Mouse (Mus musculus) thymus, postnatal 25 days (tissue): Measurements from ENCODE around the gene Miox.
A peak's percentile ranks its signal among the peaks of the same experiment; 100 is the strongest.

ENCODE experiments used
- DNase-seq: peaks from one replicate; pipeline ENCODE4 v3.0.0; 2022

Miox gene

GRCm38 (mm10) chr15:89316146-89316545, 18.1 kb upstream of the Miox start:
- peak; percentile 61 for DNase-seq

DNA sequence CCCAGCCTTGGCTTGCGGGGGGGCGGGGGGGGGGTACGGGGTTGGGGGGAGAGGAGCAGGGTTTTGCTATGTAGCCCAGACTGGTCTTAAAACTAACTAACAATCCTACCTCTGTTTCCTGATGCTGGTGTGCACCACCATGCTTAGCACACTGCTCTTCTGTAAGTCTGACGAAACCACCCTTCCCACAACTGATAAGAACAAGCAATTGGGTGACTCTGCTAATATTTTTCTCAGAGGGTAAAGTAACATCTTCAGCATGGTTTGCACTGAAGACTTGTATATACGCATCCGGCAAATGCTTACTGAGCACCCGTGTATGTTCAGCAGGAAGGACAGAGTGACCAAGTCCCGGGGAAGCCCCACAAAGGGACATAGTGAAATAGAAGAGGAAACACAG, 12.9 kb upstream of the Miox start:
- no peak for DNase-seq

GRCm38 (mm10) chr15:89322670-89323522, 11.3 kb upstream of the Miox start, which contains the start of gene Adm2:
Gene Adm2 (plus strand): TSS chr15:89322720.
- DNase-seq, result no peak

DNA sequence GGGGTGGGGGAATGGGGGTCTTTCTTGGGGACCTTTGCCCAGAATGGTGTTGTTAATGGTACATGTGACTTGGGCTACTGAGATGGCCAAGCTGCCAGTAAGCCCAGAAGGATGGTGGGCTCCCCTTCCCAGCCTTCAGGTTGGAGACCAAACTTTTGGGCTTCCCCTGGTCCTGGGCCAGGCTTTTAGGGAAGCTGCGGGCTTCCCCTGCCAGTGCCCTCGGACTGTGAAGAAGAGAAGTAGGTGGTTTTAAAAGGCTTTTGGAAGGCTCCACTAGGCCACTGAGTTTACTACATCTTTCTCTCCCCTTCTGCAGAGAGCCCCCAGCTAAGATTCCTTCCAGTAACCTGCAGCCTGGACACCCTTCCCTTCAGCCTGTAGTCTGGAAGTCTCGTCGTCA, 10.5 kb upstream of the Miox start:
- no peak for DNase-seq

DNA sequence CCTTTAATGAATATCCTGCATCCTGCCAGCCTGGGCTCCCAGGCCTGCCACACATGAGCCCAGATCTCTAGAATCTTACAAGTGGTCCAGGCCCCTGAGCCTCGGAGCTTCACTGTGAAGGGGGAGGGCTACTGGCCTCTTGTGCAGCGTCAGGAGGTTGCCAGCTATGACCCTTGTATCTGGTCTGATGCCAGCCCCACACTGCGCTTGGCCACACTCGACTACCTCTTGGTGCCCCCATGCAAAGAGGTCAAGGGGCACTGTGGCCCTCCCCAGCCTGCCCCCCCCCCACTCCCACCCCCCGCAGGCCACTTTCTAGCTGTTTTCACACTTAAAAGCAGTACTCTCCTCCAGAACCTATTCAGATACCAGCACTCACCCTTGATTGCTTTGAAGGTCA, 7.8 kb upstream of the Miox start:
- DNase-seq, result no peak

DNA sequence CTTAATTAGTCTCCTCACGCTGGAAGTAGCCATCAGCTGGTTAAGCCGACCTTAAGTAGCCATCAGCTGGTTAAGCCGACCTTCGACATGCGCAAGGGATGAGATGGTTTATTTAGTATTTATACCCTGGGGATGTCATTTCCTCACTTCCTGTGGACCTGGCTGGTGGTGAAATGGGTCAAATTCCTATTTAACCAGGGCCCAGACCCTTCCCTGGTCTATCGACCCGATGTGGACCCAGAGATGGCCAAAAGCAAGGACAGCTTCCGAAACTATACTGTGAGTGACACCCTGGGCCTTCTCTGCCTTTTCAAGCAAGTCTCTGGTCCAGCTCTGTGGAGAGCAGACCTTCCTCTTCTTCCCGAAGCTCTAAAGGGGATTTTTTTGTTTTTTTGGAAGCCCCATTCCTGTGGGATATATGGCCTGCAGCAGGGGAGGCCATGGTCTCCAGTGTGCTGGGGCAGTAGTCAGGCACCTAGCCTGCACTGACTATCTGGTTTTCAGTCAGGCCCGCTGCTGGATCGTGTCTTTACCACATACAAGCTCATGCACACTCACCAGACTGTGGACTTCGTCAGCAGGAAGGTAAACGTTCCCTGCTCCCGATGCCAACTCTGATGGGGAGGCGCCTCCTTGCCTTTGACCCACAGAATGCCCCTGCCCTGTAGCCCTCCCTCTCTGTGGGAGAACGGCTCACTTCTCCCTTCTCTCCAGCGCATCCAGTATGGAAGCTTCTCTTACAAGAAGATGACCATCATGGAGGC, 758 bp downstream of the Miox start:
- DNase-seq, result no peak

- DNase-seq, result no peak
Measured at GRCm38 (mm10) chr15:89336422-89336821, 2.2 kb downstream of the Miox start.

DNA sequence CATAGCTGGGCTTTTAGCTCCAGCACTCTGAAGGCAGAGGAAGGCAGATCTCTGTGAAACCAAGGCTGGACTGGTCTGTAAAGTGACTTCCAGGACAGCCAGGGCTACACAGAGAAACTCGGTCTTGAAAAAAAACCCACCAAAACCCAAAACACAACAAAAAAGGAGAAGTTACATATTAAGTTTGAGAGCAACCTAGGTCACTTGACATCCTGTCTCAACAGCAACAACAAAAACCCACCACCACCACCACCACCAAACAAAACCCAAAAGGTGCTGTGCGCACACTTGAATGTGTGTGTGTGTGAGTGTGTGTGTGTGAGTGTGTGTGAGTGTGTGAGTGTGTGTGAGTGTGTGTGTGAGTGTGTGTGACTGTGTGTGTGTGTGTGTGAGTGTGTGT, 5.5 kb downstream of the Miox start:
- no peak for DNase-seq

DNA sequence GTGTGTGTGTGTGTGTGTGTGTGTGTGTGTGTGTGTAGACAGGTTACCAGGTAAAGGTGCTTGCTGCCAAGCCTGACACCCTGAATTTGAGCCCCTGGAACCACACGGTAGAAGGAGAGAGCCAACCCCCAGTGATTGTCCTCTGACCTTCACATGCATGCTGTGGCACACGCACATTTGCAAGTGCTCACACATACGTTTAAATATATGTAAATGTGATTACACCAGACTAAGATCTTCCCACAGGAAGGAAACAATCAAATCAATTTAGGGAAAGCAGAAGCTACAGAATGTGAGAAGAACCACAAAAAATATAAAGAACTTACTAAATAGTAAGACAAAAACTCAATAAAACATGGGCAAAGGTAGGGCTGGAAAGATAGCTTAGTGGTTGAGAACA, 5.9 kb downstream of the Miox start:
- DNase-seq, result no peak

- DNase-seq, result no peak
Measured at GRCm38 (mm10) chr15:89341678-89342077, 7.5 kb downstream of the Miox start.

DNA sequence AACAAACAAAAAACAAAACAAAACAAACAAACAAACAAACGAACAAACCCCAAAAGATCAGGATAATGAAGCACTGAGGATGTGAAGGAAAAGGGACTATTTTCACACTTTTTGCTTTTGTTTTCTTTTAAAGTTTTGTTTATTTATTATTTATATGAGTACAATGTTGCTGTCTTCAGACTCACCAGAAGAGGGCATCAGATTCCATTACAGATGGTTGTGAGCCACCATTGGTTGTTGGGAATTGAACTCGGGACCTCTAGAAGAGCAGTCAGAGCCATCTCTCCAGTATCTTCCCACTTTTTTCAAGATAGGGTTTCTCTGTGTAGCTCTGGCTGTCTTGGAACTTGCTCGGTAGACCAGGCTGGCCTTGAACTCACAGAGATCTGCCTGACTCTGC, 9.1 kb downstream of the Miox start:
- DNase-seq, result no peak

GRCm38 (mm10) chr15:89350447-89350846, 16.2 kb downstream of the Miox start:
- no peak for DNase-seq

DNA sequence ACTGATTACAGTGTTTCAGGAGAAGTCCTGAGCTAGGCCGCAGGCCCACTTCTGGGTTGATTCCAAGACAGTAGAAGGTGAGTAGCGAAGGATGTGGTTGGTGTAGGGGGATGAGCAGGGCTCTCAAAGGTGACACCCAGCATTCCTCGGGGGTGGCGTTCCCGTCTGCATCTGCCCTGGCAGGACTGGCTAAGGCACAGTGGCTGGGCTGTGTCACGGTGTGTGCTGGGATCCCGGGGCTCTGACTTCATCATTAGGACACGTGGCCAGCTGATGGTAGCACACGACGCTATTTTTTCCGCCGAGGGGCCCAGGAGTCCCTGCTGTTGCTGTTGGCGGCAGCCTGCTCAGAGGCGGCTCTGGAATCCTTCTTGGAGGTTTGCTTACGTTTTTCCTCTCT, 17.1 kb downstream of the Miox start:
- no peak for DNase-seq

GRCm38 (mm10) chr15:89352054-89352453, 17.9 kb downstream of the Miox start:
- no peak for DNase-seq

DNA sequence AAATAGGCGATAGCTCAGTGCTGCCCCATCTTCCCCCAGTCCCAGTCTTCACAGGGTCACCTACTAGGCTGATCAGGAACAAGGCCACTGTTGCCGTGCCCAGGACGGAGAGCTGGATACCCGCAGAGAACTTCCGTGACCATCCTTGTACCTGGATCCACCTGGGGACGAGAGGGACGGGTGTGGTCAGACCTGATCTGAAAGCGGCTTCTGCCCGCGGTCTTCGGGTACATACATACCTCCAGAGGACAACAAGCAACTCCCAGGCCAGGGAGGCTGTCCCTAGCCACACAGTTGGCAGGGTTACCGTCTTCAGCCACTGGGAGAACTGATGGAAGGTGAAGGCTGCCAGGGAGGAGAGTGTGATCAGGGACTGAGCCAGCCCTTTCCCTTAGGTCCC, 18.6 kb downstream of the Miox start:
- no peak for DNase-seq

GRCm38 (mm10) chr15:89353837-89354236, 19.6 kb downstream of the Miox start:
- no peak for DNase-seq

DNA sequence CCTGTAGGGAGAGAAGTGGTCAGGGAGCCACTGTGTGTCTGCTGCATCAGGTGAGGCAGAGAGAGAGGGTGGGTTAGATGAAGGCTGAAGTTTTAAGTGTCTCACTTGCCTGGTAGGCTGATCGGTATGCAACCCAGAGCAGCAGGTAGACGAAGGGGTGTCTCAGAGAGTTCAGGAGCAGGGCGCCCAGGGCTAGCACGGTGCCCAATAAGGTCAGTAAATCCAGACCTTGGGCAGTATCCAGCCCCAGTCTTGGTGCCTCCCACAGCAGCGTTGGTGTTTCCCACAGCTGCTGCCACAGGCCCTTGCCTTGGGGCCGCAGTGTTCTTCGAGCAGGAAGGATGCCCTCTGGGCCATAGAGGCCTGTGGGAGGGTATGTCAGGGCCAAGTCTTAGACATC, 20.3 kb downstream of the Miox start:
- DNase-seq, result no peak

DNA sequence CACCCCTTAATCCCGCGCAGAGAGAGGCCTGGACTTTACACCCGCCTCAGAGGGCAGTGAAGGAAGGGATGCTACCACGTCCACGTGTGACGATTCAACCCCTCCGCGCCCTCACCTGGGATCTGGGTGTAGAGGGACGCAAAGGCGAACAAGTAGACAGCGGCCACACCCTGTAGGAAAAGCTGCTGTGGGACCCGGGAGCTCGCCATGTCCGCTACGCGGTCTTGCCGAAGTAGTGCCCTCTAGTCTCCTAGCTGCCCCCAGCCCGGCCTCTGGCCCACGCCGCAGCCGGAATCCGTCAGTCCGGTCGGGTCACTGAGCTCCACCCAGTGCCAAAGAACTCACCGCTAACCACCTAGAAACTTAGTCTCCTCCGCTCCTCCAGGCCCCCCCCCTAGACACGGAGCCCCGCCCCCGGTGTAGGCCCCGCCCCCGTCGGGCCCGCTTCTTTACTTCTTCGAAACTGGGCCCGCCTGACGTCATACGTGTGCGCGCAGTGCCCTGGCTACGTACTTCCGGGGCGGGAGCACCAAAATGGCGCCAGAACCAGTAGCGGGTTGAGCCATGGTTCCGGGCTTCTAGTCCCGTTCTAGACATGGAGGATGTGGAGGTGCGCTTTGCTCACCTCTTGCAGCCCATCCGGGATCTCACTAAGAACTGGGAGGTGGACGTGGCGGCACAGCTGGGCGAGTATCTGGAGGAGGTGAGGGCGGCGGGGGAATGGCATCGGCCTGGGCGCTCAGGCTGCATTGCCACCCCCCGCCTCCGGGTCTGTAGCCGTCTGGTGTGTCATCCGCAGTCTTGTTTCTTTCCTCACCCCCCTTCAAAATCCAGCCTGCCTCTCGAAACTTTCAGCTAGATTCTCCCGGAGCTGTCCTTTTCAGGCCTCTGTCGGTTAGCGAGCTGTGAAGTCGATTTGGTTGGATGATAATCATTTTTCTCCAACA, 21.3 kb downstream of the Miox start, which contains the start of the genes Lmf2 and Ncaph2:
Gene Lmf2 (minus strand): TSS at position 419 of the 947 bp plus-strand sequence.
Gene Ncaph2 (plus strand): TSS at position 479 of the 947 bp plus-strand sequence.
- DNase-seq, result peak; percentile 95

- peak; percentile 81 for DNase-seq
Measured at GRCm38 (mm10) chr15:89356372-89356771, 22.2 kb downstream of the Miox start.

- no peak for DNase-seq
Measured at GRCm38 (mm10) chr15:89358784-89359183, 24.6 kb downstream of the Miox start.

- no peak for DNase-seq
Measured at GRCm38 (mm10) chr15:89363051-89363450, 28.9 kb downstream of the Miox start.

DNA sequence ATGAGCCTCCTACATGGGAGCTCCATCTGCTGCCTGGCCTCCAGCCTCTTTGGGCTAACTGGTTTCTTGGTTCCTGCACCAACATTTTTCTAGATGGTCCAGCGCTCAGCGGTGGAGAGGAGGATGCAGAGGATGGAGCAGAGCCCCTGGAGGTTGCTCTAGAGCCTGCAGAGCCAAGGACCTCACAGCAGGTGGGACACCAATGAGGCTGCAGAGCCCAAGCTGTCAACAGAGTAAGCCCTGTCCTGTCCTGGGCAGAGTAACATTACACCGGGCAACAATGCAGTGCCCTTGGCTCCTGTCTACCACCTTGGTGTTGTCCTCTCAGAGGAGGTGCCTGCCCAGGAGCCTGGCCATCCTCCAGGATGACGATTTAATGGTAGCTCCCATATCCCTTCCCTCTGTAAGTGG, 30.9 kb downstream of the Miox start:
- DNase-seq, result no peak

DNA sequence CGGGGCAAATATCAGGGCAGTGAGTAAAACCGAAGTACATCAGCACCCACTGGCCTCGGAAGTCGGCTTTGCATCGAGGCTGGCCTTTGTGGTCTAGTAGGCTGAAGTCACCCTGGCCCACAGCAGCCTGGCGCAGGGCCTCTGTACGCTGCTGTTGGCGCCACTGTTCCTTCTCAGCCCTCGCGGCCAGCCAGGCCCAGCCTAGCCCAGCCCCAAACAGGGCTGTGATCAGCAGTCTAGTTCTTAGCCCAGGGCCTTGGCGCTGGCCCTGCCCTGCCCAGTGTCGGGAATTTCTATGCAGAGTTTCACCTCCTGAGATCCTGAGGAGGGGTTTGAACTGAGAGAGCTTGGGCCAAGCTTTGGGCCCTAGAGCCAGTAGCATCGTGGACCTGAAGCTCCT, 37.9 kb downstream of the Miox start:
- no peak for DNase-seq
